Mouse (Mus musculus) myocyte (in vitro differentiated cells): ENCODE measurements at regions not wholly inside any gene's neighbourhood (a gene's known extent, or its start where the extent isn't known, plus 50 kb on each side); places are given as distances from the start of the nearest gene placed in this dataset.
"Not testable (repeated sequence)": the region's sequence is repeated elsewhere in the genome, so short reads cannot be mapped to it uniquely, and the experiment has no call there.

Source experiments
- CEBPB ChIP-seq: IDR thresholded peaks from 2 replicates; pipeline ENCODE4 v1.6.1; 2011; ENCODE audit warnings: mild to moderate bottlenecking, moderate library complexity; ENCODE audit not compliant: poor library complexity, insufficient read depth, severe bottlenecking
- E2F4 ChIP-seq: IDR thresholded peaks from one replicate; pipeline ENCODE4 v1.6.1; 2011; ENCODE audit warnings: mild to moderate bottlenecking, control low read depth, moderate library complexity; ENCODE audit not compliant: insufficient read depth
- MAX ChIP-seq: IDR thresholded peaks from one replicate; pipeline ENCODE4 v1.6.1; 2011; ENCODE audit warnings: low read depth, mild to moderate bottlenecking, control low read depth
- MYOD1 ChIP-seq, 3 experiments: IDR thresholded peaks; one replicate each; pipeline ENCODE4 v1.6.1; 2011; ENCODE audit warnings: control low read depth in 2 of 3, low read depth in 2 of 3, mild to moderate bottlenecking in 2 of 3, moderate library complexity in 1 of 3; ENCODE audit not compliant: insufficient read length in 2 of 3, control insufficient read depth in 1 of 3
- POLR2A ChIP-seq: IDR thresholded peaks from one replicate; pipeline ENCODE4 v1.6.1; 2011; ENCODE audit warnings: low read depth, mild to moderate bottlenecking, control low read depth, moderate library complexity; ENCODE audit not compliant: insufficient read length
- POLR2AphosphoS2 ChIP-seq: IDR thresholded peaks from one replicate; pipeline ENCODE4 v1.6.1; 2011; ENCODE audit warnings: low read depth, control low read depth; ENCODE audit not compliant: insufficient read length
- REST ChIP-seq: IDR thresholded peaks from one replicate; pipeline ENCODE4 v1.6.1; 2011; ENCODE audit warnings: mild to moderate bottlenecking, control low read depth, moderate library complexity; ENCODE audit not compliant: insufficient read depth, insufficient read length
- SRF ChIP-seq: IDR thresholded peaks from one replicate; pipeline ENCODE4 v1.6.1; 2011; ENCODE audit warnings: low read depth; ENCODE audit not compliant: control insufficient read depth, insufficient read length
- TCF12 ChIP-seq: IDR thresholded peaks from one replicate; pipeline ENCODE4 v1.6.1; 2011; ENCODE audit warnings: mild to moderate bottlenecking, control low read depth; ENCODE audit not compliant: poor library complexity, insufficient read depth, severe bottlenecking
- USF1 ChIP-seq: IDR thresholded peaks from one replicate; pipeline ENCODE4 v1.6.1; 2011; ENCODE audit warnings: low read depth, mild to moderate bottlenecking, control low read depth, moderate library complexity

DNA sequence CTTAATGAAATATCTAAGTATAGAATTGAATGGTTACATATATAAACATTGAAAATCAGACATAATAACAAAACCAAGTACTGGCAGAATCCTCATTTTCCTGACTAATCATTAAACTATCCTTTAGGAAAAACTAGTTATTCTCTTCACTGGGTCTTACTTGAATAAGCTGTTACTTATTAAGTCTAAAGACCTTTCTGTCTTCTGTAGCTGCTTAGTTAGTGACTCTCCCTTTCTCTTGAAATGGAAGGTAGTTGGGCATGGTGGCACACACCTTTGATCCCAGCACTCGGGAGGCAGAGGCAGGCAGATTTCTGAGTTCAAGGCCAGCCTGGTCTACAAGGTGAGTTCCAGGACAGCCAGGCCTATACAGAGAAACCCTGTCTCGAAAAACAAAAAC lies 135.9 kb upstream of the Abcb5 start:
- TF ChIP-seq POLR2A; CEBPB; TCF12; REST; MYOD1 (IDR thresholded peaks at IDR 0.05; ENCODE audit: control insufficient read depth in 1 of 3, insufficient read length in 2 of 3, low read depth in 2 of 3); SRF; POLR2AphosphoS2; MAX; E2F4; USF1: not testable (repeated sequence)
